Mouse (Mus musculus) kidney, embryonic 15.5 days (tissue): ENCODE data around the gene Rbfox1. TPM values are rescaled to one million over a fixed set of nuclear protein-coding genes. Genes with fewer than 3 reads are reported as not detected.
A peak's percentile ranks its signal among the peaks of the same experiment; 100 is the strongest.

Source experiments
- ATAC-seq: fragments of 200-750 bp; cut with Nextera tagmentation; replicated peaks from 2 replicates; pipeline ENCODE4 v1.8.0; 2017; ENCODE audit warnings: moderate TSS enrichment; ENCODE audit not compliant: low FRiP score
- H3K27ac ChIP-seq: fragments of 300-500 bp; sonication (generic); 2 replicates; pipeline ENCODE4 v1.5.1; 2015; ENCODE audit warnings: mild to moderate bottlenecking, inconsistent platforms
- H3K27me3 ChIP-seq: fragments of 300-500 bp; sonication (generic); 2 replicates; pipeline ENCODE4 v1.6.1; 2015; ENCODE audit warnings: inconsistent platforms
- H3K36me3 ChIP-seq: fragments of 300-500 bp; sonication (generic); 2 replicates; pipeline ENCODE4 v1.6.1; 2015; ENCODE audit warnings: inconsistent platforms
- H3K4me1 ChIP-seq: fragments of 300-500 bp; sonication (generic); 2 replicates; pipeline ENCODE4 v1.6.1; 2015; ENCODE audit warnings: inconsistent platforms
- H3K4me2 ChIP-seq: fragments of 300-500 bp; sonication (generic); 2 replicates; pipeline ENCODE4 v1.6.1; 2015; ENCODE audit warnings: moderate library complexity, mild to moderate bottlenecking, inconsistent platforms
- H3K4me3 ChIP-seq: fragments of 300-500 bp; sonication (generic); replicated peaks from 2 replicates; pipeline ENCODE4 v1.5.1; 2015; ENCODE audit warnings: mild to moderate bottlenecking, inconsistent platforms
- H3K9ac ChIP-seq: fragments of 300-500 bp; sonication (generic); 2 replicates; pipeline ENCODE4 v1.6.1; 2015; ENCODE audit warnings: mild to moderate bottlenecking, inconsistent platforms
- H3K9me3 ChIP-seq: fragments of 300-500 bp; sonication (generic); replicated peaks from 2 replicates; pipeline ENCODE4 v1.6.1; 2016; ENCODE audit warnings: inconsistent platforms
- WGBS: fragments of 180-500 bp; shearing (Covaris S2); methylation state at CpG from one replicate; pipeline ENCODE4 v1.1.7; 2015; ENCODE audit warnings: mixed read lengths; 5-methylcytosine and 5-hydroxymethylcytosine counted together
- polyA plus RNA-seq: library from polyadenylated mRNA; unstranded; fragments of >200 nt; fragmentation: Nextera tagmentation; extraction: Ambion mirVana; gene quantifications from 2 replicates; pipeline ENCODE4 v1.2.1, GENCODE M21; 2015

Gene Rbfox1
- polyA plus RNA-seq, 1 experiment from 2014 or later, result 6.7 TPM

GRCm38 (mm10) chr16:7145505-7145904 is 1260.3 kb downstream of the Rbfox1 start:
- ATAC-seq, result no peak
- Histone ChIP-seq H3K27me3 (no peaks in the 10 kb centered on the region), H3K36me3 (no peaks in the 10 kb centered on the region), H3K4me3 (no peak overlapping the region), H3K27ac (no peak overlapping the region), H3K9me3 (no peaks in the 10 kb centered on the region), H3K4me1 (peaks cover 48% of the 10 kb centered on the region), H3K4me2 (no peak overlapping the region), H3K9ac (no peak overlapping the region)
- 65% methylated on average over 10 of the region's 10 CpGs for WGBS

DNA sequence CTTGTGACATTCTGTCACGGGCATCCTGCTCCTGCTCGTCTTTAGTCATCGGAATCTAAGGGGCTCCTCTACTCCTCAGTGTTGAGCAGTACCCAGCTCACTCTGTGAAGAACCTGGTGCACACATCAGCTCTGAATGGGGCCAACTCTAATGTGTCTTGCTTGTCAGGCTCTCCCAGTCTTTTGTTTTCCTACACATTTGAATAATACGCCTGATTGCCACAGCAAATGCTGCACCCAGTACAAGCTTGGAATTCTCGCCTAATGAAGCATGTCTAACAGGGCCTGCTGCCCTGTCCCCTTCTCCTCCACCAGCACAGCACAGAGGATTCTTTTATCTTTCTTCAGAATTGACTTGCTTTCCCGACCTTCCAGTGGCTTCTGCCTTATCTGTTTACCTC is 1261.3 kb downstream of the Rbfox1 start:
- Histone ChIP-seq H3K9ac (no peak overlapping the region), H3K36me3 (no peaks in the 10 kb centered on the region), H3K9me3 (no peaks in the 10 kb centered on the region), H3K4me1 (peaks cover 55% of the 10 kb centered on the region), H3K27me3 (no peaks in the 10 kb centered on the region), H3K4me3 (no peak overlapping the region), H3K27ac (peak overlapping the region; percentile 47), H3K4me2 (0 out of 2 replicates have a peak overlapping the region, but pooled peaks have one; percentile 22)
- 24% methylated on average over 6 of the region's 6 CpGs for WGBS
- ATAC-seq, result peak; percentile 78

DNA sequence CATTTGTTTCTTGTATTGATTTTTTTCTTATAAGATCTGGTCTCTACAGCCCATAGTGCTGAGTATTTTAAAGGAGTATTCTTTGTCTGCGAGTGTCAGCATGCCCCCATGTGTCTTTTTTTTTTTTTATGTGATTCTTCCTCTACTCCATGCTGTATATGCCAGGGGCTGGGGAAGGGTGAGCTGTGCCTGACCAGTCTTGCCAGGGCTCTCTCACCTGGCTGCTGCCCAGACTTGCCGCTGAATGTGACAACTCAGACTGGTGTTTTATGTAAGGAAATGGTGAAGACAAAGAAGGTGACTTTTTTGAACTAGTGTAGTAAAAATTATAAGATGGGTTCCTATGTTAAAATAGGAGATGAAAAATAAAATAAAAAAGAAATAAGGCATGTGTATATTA is 1262.7 kb downstream of the Rbfox1 start:
- WGBS, result 59% methylated on average over 2 of the region's 2 CpGs
- ATAC-seq, result no peak
- H3K4me2 ChIP-seq, result no peak overlapping the region
- H3K27ac ChIP-seq, result no peak overlapping the region
- H3K9ac ChIP-seq, result no peak overlapping the region
- no peaks in the 10 kb centered on the region for H3K27me3 ChIP-seq
- peaks cover 55% of the 10 kb centered on the region for H3K4me1 ChIP-seq
- no peaks in the 10 kb centered on the region for H3K9me3 ChIP-seq
- H3K36me3 ChIP-seq, result no peaks in the 10 kb centered on the region
- H3K4me3 ChIP-seq, result no peak overlapping the region

DNA sequence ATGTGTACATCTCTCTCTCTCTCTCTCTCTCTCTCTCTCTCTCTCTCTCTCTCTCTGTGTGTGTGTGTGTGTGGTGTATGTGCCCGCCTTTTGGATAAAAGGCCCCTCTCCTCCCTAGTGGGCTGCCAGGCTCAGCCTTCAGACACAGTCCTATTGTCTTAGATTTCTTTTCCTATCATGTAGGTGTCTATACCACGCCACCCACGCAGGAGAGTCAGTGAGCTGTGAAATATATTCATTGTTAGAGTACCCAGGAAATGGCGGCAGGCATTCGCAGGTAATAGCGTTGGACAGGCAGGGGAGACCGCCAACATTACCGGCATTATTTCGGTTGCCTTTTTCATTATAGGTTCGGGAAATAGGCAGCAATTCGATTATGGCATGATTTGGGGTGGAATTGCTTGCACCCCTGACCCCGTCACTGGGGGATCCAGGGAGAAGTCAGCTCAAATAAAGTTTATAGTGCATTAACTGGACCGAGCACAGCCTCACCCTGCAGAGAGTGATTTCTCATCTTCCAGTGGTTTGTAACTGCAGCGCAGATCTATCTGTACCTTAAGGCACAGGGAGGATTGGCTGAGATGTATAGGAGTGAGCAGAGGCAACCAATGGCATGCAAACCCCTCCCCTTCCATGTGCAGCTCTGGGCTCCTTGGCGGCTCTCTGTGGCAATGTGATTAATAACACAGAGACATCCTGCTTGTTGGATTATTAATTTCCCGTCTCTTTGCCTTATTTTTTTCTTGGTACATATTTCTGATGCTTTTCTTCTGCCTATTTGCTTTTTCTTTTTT is 1264.1 kb downstream of the Rbfox1 start:
- Histone ChIP-seq H3K27ac (peak overlapping the region; percentile 89), H3K4me3 (peak overlapping the region; percentile 35)
- peak; percentile 87 for ATAC-seq

DNA sequence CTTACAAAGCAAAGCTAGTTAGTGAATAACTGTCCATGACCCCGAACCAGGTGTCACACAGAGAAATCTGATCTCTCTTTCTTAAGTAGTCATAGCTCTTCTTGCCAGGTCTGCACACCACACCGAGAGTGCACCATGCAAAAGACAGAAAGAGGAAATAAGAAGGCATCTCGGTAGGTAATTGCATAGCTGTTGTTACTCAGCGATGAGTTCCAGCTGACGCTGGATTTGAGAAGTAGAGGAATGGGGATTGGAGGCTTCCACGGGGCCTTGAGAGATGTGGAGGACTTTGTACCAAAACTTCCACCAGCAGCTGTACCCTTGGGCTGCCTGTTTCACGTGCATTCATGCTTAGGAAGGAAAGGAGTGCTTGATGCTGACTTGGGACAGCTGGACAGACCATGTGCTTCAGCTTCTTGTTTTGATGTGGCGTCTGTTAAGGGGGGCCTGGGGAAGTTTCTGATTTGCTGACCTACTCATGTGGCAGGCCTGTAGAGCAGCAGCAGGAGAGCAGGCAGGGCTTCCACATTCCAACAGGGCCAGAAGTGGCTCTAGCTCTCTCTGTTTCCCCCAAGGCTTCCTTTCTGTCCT is 1265.1 kb downstream of the Rbfox1 start:
- Histone ChIP-seq H3K4me1 (peaks cover 63% of the 10 kb centered on the region), H3K27ac (peak overlapping the region; percentile 89)
- 12% methylated on average over 8 of the region's 8 CpGs for WGBS

More for the DNA sequence above, 1264.1 kb downstream of the Rbfox1 start:
- Histone ChIP-seq H3K27me3 (no peaks in the 10 kb centered on the region), H3K36me3 (no peaks in the 10 kb centered on the region), H3K4me2 (peak overlapping the region; percentile 64), H3K9me3 (no peaks in the 10 kb centered on the region), H3K4me1 (peaks cover 59% of the 10 kb centered on the region), H3K9ac (peak overlapping the region; percentile 14; the same call in 1 of the 2 replicates)
- WGBS, result 35% methylated on average over 16 of the region's 16 CpGs

DNA sequence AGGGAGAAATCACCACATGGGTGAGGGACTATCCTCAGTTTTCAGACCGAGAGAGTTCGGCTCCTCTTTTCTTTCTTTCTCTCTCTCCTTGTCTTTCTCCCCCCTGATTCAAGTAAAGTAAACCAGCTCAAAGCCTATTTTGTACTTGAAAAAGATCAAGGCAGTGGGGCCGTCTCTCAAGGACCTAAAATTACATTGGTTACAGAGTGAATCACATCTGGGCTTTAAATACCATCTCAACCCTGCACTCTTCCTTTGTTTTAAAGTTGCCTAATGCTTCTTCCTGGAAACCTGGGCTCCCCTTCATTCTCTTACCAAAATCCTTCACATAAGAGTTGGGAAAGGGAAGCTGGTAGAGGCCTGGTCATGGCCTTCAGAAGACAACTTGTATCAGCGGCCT is 1267.2 kb downstream of the Rbfox1 start:
- Histone ChIP-seq H3K36me3 (no peaks in the 10 kb centered on the region), H3K4me3 (no peak overlapping the region), H3K9me3 (no peaks in the 10 kb centered on the region), H3K4me2 (no peak overlapping the region), H3K9ac (no peak overlapping the region), H3K27ac (no peak overlapping the region), H3K4me1 (peaks cover 42% of the 10 kb centered on the region), H3K27me3 (no peaks in the 10 kb centered on the region)
- no peak for ATAC-seq
- 87% methylated on average over 4 of the region's 4 CpGs for WGBS

More for the DNA sequence above, 1265.1 kb downstream of the Rbfox1 start:
- Histone ChIP-seq H3K9ac (no peak overlapping the region), H3K9me3 (no peaks in the 10 kb centered on the region), H3K4me3 (peak overlapping the region; percentile 35), H3K36me3 (no peaks in the 10 kb centered on the region), H3K4me2 (peak overlapping the region; percentile 64), H3K27me3 (no peaks in the 10 kb centered on the region)
- ATAC-seq, result peak; percentile 82

DNA sequence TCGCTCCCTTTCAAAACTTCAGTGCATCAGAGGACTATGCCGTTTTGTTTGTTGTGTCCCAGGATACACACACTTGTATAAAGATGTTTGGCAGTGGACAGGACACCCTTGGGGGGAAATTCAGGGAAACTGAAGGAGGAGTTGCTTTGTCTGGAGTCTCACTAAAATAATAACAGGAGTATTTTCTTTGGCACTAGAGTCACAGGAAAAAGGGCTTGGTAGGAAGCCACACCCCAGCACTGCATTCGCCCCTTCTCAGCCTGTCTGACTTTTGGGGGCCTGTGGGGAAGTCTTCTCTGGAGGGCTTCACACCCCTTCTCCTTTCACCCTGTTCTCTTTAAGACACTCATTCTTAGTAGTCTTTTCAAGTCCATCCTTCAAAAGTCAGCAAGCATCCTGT is 1269.5 kb downstream of the Rbfox1 start:
- Histone ChIP-seq H3K4me1 (peaks cover 24% of the 10 kb centered on the region), H3K36me3 (no peaks in the 10 kb centered on the region), H3K27me3 (no peaks in the 10 kb centered on the region), H3K4me3 (no peak overlapping the region), H3K9me3 (no peaks in the 10 kb centered on the region), H3K27ac (no peak overlapping the region), H3K4me2 (no peak overlapping the region), H3K9ac (no peak overlapping the region)
- no peak for ATAC-seq
- 63% methylated on average over 3 of the region's 3 CpGs for WGBS

DNA sequence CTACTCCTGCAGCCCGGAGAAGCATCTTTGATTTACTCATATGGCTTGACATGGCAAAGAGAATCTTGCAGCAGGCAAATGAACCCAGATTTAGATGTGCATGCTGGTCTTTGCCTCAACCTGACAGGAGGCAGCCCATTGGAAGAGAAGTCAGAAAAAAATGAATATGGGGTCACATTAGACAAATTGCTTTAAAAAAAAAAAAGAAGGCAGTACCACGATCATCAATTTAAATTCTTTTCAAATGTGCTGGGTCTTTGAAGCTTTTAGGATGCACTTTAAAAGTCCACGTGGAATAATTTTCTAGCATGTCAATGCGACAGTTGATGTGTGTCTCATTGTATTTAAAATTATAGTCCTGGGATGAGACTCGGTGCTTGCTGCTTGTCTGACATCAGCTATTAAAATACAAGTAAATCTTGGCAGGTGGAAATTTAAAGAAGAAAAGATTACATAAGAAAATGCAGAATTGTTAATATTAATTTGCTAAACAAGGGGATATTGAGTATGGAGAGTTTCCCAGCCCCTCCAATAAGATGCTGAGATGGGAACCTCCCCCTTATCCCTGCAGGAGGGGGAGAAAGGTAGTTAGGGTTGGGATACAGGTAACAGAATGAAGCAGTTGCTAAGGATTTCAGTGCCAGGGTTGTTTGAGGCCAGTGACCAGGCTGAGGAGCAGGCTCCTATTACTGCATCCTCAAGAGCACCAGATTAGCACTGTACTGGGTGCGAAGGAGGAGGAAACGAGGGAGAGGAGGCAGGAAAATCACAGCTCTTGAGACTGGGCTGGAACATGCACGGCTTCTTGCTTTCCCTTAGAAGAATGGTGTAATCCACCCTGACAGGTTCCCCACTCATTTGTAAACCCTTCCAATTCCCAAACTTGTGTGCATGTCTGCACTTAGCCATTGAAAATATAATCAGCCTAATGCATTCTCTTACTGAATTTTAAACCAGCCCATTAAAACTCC is 1274.0 kb downstream of the Rbfox1 start:
- Histone ChIP-seq H3K4me1 (peaks cover 10% of the 10 kb centered on the region; the same call in 1 of the 2 replicates), H3K27ac (no peak overlapping the region), H3K9me3 (no peaks in the 10 kb centered on the region), H3K9ac (no peak overlapping the region), H3K27me3 (no peaks in the 10 kb centered on the region), H3K4me3 (no peak overlapping the region), H3K36me3 (no peaks in the 10 kb centered on the region), H3K4me2 (no peak overlapping the region)
- no peak for ATAC-seq
- WGBS, result 85% methylated on average over 8 of the region's 8 CpGs

GRCm38 (mm10) chr16:7159827-7160217 is 1274.7 kb downstream of the Rbfox1 start:
- Histone ChIP-seq H3K9me3 (no peaks in the 10 kb centered on the region), H3K27ac (no peak overlapping the region), H3K9ac (no peak overlapping the region), H3K4me2 (no peak overlapping the region), H3K36me3 (no peaks in the 10 kb centered on the region), H3K4me3 (no peak overlapping the region), H3K4me1 (peaks cover 8% of the 10 kb centered on the region; the same call in 1 of the 2 replicates), H3K27me3 (no peaks in the 10 kb centered on the region)
- WGBS, result 73% methylated on average over 6 of the region's 6 CpGs
- ATAC-seq, result no peak

DNA sequence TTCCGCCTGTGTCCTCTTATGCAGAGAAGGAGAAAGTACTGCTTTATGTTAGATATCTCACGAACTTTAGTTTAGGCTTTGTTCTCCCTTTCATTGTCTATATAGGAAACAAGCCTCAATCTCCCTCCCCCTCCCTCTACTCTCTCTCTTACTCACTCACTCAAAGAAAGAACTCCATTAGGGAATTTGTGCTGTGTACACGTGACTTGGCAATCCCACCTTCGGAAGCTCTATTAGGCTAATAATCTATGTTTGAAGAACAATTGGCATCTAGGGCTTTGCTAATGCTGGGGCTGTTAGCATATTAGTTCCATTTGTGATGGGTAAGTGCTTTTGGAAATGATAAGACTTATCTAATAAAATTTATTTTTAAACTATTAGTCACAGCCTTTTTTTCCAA is 1277.0 kb downstream of the Rbfox1 start:
- H3K9ac ChIP-seq, result no peak overlapping the region
- no peaks in the 10 kb centered on the region for H3K27me3 ChIP-seq
- H3K4me2 ChIP-seq, result no peak overlapping the region
- ATAC-seq, result no peak
- 81% methylated on average over 4 of the region's 4 CpGs for WGBS
- H3K4me1 ChIP-seq, result peaks cover 6% of the 10 kb centered on the region; the same call in 1 of the 2 replicates
- no peaks in the 10 kb centered on the region for H3K36me3 ChIP-seq
- H3K4me3 ChIP-seq, result no peak overlapping the region
- no peaks in the 10 kb centered on the region for H3K9me3 ChIP-seq
- H3K27ac ChIP-seq, result no peak overlapping the region

GRCm38 (mm10) chr16:7163688-7164087 is 1278.5 kb downstream of the Rbfox1 start:
- Histone ChIP-seq H3K9me3 (no peaks in the 10 kb centered on the region), H3K4me1 (peaks cover 6% of the 10 kb centered on the region; the same call in 1 of the 2 replicates), H3K36me3 (no peaks in the 10 kb centered on the region), H3K27ac (no peak overlapping the region), H3K9ac (no peak overlapping the region), H3K27me3 (no peaks in the 10 kb centered on the region), H3K4me2 (no peak overlapping the region), H3K4me3 (no peak overlapping the region)
- no peak for ATAC-seq
- WGBS, result 81% methylated on average over 4 of the region's 4 CpGs
